Mouse (Mus musculus) thymus, adult 2 months (tissue): ENCODE measurements at regions not wholly inside any gene's neighbourhood (a gene's known extent, or its start where the extent isn't known, plus 50 kb on each side); places are given as distances from the start of the nearest gene placed in this dataset.

Source experiments
- CTCF ChIP-seq: fragments of 200-500 bp; IDR thresholded peaks from 2 replicates; pipeline ENCODE4 v1.5.1; 2012; ENCODE audit warnings: mild to moderate bottlenecking, control low read depth, low read length, moderate library complexity, borderline replicate concordance; ENCODE audit not compliant: control insufficient read depth, poor library complexity, insufficient read depth; ENCODE audit errors: extremely low read depth
- POLR2A ChIP-seq: fragments of 200-500 bp; IDR thresholded peaks from 2 replicates; pipeline ENCODE4 v1.6.1; 2012; ENCODE audit warnings: mild to moderate bottlenecking, low read length, control low read depth, moderate library complexity; ENCODE audit not compliant: control insufficient read depth, poor library complexity, insufficient read depth; ENCODE audit errors: extremely low read depth

GRCm38 (mm10) chr3:21610231-21610630, 466.2 kb upstream of the Tbl1xr1 start:
- TF ChIP-seq POLR2A (no peak), CTCF (no peak)
